Mouse (Mus musculus): ENCODE data around the gene Grk2.
A peak's percentile ranks its signal among the peaks of the same experiment; 100 is the strongest.

The Grk2 gene

GRCm38 (mm10) chr19:4302936-4303639 lies 2.9 kb downstream of the Grk2 start:
- no peak for DNase-seq (ENCODE audit: low spot score)

GRCm38 (mm10) chr19:4301735-4302651 lies 4.0 kb downstream of the Grk2 start:
- DNase-seq (ENCODE audit: low spot score): no peak

- no peak for DNase-seq (ENCODE audit: low spot score)
Measured at GRCm38 (mm10) chr19:4300852-4301734, 4.9 kb downstream of the Grk2 start.

GRCm38 (mm10) chr19:4300271-4300704 lies 5.7 kb downstream of the Grk2 start:
- no peak for DNase-seq (ENCODE audit: low spot score)

GRCm38 (mm10) chr19:4299574-4300270 lies 6.3 kb downstream of the Grk2 start:
- no peak for DNase-seq (ENCODE audit: low spot score)

- no peak for DNase-seq (ENCODE audit: low spot score)
Measured at GRCm38 (mm10) chr19:4299126-4299525, 6.9 kb downstream of the Grk2 start.

- no peak for DNase-seq (ENCODE audit: low spot score)
Measured at GRCm38 (mm10) chr19:4298322-4299121, 7.5 kb downstream of the Grk2 start.

GRCm38 (mm10) chr19:4297851-4298250 lies 8.2 kb downstream of the Grk2 start:
- no peak for DNase-seq (ENCODE audit: low spot score)

- no peak for DNase-seq (ENCODE audit: low spot score)
Measured at GRCm38 (mm10) chr19:4296611-4297010, 9.4 kb downstream of the Grk2 start.

GRCm38 (mm10) chr19:4295391-4295790 lies 10.6 kb downstream of the Grk2 start:
- DNase-seq (ENCODE audit: low spot score): no peak

GRCm38 (mm10) chr19:4294381-4295097 lies 11.5 kb downstream of the Grk2 start:
- DNase-seq (ENCODE audit: low spot score): no peak

- no peak for DNase-seq (ENCODE audit: low spot score)
Measured at GRCm38 (mm10) chr19:4291161-4291560, 14.9 kb downstream of the Grk2 start.

- no peak for DNase-seq (ENCODE audit: low spot score)
Measured at GRCm38 (mm10) chr19:4290749-4291148, 15.3 kb downstream of the Grk2 start.

- DNase-seq (ENCODE audit: low spot score): no peak
Measured at GRCm38 (mm10) chr19:4283653-4284052, 22.4 kb downstream of the Grk2 start.

- DNase-seq (ENCODE audit: low spot score): peak; percentile 56
Measured at GRCm38 (mm10) chr19:4282898-4283553, 23.0 kb downstream of the Grk2 start, which contains the start of gene Ankrd13d. TSS of gene Ankrd13d (minus strand) at chr19:4283137.

- no peak for DNase-seq (ENCODE audit: low spot score)
Measured at GRCm38 (mm10) chr19:4280425-4280824, 25.6 kb downstream of the Grk2 start.

- DNase-seq (ENCODE audit: low spot score): no peak
Measured at GRCm38 (mm10) chr19:4279487-4279886, 26.5 kb downstream of the Grk2 start.

GRCm38 (mm10) chr19:4270972-4271371 lies 35.0 kb downstream of the Grk2 start:
- DNase-seq (ENCODE audit: low spot score): no peak

- no peak for DNase-seq (ENCODE audit: low spot score)
Measured at GRCm38 (mm10) chr19:4270187-4270586, 35.8 kb downstream of the Grk2 start.
